Mouse (Mus musculus) embryonic fibroblast, embryonic 13.5 days (primary cell): Measurements from ENCODE around the gene Aldh1a2. TPM values are rescaled to one million over a fixed set of nuclear protein-coding genes. Genes with fewer than 3 reads are reported as not detected.

Experiments used
- H3K27ac ChIP-seq: 2 replicates; pipeline ENCODE4 v1.5.1; 2012; ENCODE audit warnings: low read length, control low read depth, inconsistent platforms; ENCODE audit not compliant: insufficient read depth
- H3K4me1 ChIP-seq: 2 replicates; pipeline ENCODE4 v1.6.1; 2011; ENCODE audit warnings: low read length; ENCODE audit not compliant: control insufficient read depth, insufficient read depth
- H3K4me3 ChIP-seq: 2 replicates; pipeline ENCODE4 v1.5.1; 2011; ENCODE audit warnings: mild to moderate bottlenecking, control low read depth, low read length; ENCODE audit not compliant: insufficient read depth
- CTCF ChIP-seq: IDR thresholded peaks from 2 replicates; pipeline ENCODE4 v1.5.1; 2011; ENCODE audit warnings: mild to moderate bottlenecking, control low read depth, low read length, moderate library complexity, borderline replicate concordance; ENCODE audit not compliant: insufficient read depth
- POLR2A ChIP-seq: IDR thresholded peaks from 2 replicates; pipeline ENCODE4 v1.6.1; 2011; ENCODE audit warnings: low read depth, mild to moderate bottlenecking, control low read depth, low read length, moderate library complexity
- polyA plus RNA-seq: library from polyadenylated mRNA; stranded (reverse); fragments of >200 nt; gene quantifications from 2 replicates; pipeline ENCODE4 v1.2.4, GENCODE M21; 2011; ENCODE audit warnings: low read depth; ENCODE audit not compliant: missing spikeins, insufficient read length

Aldh1a2 gene
- polyA plus RNA-seq, 1 experiment, result 4.0 TPM

DNA sequence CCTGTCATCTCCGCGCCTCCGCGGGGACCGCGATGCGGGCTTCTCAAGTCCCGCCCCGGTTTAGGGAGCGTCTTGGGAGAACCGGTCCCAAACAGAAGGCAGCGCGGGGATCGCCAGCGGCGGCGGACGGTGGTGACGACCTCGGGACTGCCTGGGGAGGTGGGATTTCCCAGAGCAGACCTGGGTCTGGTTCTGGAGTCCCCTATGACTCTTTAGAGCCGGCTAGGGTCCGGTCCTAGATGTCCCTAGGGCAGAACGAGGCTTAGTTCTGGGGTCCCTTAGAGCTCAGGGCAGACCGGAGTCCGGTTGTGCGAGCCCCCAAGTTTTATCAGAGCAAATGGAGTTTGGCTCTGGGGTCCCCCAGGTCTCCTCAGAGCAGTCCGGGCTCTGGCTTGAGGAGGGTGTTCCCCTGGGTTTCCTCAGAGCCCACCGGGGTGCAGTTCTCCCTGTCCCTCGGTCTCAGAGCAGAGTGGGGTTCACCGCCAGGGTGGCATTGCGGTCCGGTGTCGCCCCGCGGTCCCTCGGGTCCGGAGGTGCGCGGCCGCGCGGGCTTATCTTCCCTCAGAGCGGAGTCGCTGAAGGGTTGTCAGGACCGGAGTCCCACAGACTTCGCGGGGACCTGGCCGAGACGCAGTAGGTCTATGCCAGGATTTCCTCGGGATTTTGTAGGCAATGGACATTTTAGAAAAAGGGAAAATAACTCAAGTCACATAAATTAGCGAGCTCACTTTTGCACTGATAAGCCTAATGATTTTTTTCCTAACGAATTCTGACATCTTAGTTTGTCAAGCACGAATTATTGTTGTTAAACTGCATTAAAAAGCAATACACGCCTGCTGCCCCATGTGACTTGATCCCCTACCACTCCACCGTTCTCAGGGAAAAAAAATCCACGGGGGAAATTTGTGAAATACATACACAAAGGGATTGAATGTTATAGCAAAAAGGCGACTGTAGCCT, 727 bp downstream of the Aldh1a2 start:
- no peak for TF ChIP-seq CTCF
- no peak for TF ChIP-seq POLR2A
- H3K27ac ChIP-seq, result no peak overlapping the region
- peak overlapping the region; percentile 10; the same call in 1 of the 2 replicates for H3K4me3 ChIP-seq

GRCm38 (mm10) chr9:71216996-71217792, 1.6 kb downstream of the Aldh1a2 start:
- Histone ChIP-seq H3K27ac (no peak overlapping the region), H3K4me3 (no peak overlapping the region), H3K4me1 (no peaks in the 10 kb centered on the region)
- TF ChIP-seq CTCF (no peak), POLR2A (no peak)

More for the DNA sequence above, 727 bp downstream of the Aldh1a2 start:
- H3K4me1 ChIP-seq, result no peaks in the 10 kb centered on the region

DNA sequence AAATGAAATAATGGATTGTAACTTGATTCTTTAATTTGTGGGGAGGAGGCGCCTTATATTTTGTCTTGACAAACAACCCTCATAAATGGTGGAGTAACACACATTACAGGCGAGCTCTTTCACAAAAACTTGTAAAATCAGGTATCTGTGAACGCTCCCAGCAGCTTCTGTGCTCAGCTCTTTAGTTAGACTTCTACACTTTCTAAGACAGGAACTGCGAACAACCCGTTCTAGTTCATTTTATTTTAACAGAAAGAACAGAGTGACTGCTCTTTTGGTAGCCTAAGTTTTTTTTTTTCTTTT, 2.2 kb downstream of the Aldh1a2 start:
- TF ChIP-seq POLR2A (no peak), CTCF (no peak)
- H3K4me3 ChIP-seq, result no peak overlapping the region
- H3K4me1 ChIP-seq, result no peaks in the 10 kb centered on the region
- no peak overlapping the region for H3K27ac ChIP-seq

GRCm38 (mm10) chr9:71219161-71219560, 3.6 kb downstream of the Aldh1a2 start:
- no peak overlapping the region for H3K4me3 ChIP-seq
- TF ChIP-seq POLR2A (no peak), CTCF (no peak)
- no peak overlapping the region for H3K27ac ChIP-seq
- no peaks in the 10 kb centered on the region for H3K4me1 ChIP-seq

DNA sequence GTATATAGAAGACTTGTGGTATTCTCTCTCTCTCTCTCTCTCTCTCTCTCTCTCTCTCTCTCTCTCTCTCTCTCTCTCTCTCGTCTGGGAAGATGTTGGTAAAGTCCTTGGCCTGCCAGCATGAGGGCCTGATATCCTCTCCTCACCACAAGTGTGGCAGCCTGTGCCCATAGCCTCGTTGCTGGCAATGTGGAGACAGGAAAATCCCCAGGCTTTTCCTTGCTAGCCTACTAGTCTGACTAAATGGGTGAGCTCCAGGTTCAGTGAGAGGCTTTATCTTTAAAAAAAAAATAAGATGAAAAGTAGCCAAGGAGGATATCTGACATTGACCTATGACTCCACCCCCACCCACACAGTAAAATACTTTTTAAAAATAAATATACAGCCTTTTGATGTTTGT, 4.8 kb downstream of the Aldh1a2 start:
- TF ChIP-seq CTCF (no peak), POLR2A (no peak)
- no peaks in the 10 kb centered on the region for H3K4me1 ChIP-seq
- no peak overlapping the region for H3K4me3 ChIP-seq
- H3K27ac ChIP-seq, result no peak overlapping the region

DNA sequence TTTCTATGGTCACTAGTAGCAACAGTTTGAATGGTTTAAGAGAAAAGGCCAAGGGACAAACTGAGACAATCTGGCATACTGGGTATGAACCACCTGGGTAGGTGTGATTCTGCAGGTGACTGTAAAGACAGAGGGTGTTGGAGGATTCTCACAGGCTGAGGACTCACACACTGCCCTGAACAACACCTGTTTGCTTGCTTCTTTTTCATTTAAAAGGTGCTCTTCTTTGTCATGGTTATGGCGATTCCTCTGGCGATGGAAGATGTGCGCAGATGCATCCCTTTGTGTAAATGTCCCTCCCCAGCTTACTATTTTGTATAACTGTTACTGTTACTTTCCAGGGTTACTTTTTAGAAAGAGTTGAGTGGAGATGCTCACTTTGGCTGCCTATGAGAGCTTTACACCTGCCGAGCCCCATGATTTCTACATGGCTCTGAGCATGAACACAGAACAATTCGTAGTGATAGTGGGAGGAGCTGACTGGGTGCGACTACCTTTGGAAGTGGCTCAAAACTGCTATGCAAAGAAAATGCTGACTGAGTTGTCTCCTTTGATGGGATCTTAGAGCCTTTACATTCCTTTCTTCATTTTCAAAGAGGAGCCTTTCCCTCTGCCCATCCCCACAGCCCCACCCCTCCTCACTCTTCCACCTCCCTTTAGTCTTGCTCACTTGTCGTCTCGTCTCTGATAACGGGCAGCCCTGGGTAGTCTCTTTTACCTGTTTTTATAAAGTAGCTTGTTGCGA, 11.8 kb downstream of the Aldh1a2 start:
- TF ChIP-seq POLR2A, result no peak
- TF ChIP-seq CTCF, result no peak
- H3K4me3 ChIP-seq, result no peak overlapping the region
- H3K27ac ChIP-seq, result no peak overlapping the region
- H3K4me1 ChIP-seq, result no peaks in the 10 kb centered on the region

GRCm38 (mm10) chr9:71230011-71230410, 14.4 kb downstream of the Aldh1a2 start:
- Histone ChIP-seq H3K27ac (no peak overlapping the region), H3K4me1 (no peaks in the 10 kb centered on the region), H3K4me3 (no peak overlapping the region)
- TF ChIP-seq POLR2A, result no peak
- TF ChIP-seq CTCF, result no peak

- H3K4me1 ChIP-seq, result no peaks in the 10 kb centered on the region
- H3K27ac ChIP-seq, result no peak overlapping the region
- TF ChIP-seq CTCF (no peak), POLR2A (no peak)
- H3K4me3 ChIP-seq, result no peak overlapping the region
These were observed 21.0 kb downstream of the Aldh1a2 start for GRCm38 (mm10) chr9:71236540-71236939.

- no peak overlapping the region for H3K27ac ChIP-seq
These were observed 24.3 kb downstream of the Aldh1a2 start for GRCm38 (mm10) chr9:71239926-71240325.

More at GRCm38 (mm10) chr9:71239926-71240325, 24.3 kb downstream of the Aldh1a2 start:
- Histone ChIP-seq H3K4me3 (no peak overlapping the region), H3K4me1 (no peaks in the 10 kb centered on the region)
- TF ChIP-seq POLR2A (no peak), CTCF (no peak)
